Mouse (Mus musculus) lung, postnatal 10 days (tissue): ENCODE measurements at regions not wholly inside any gene's neighbourhood (a gene's known extent, or its start where the extent isn't known, plus 50 kb on each side); places are given as distances from the start of the nearest gene placed in this dataset.

Source experiments
- DNase-seq: peaks from one replicate; pipeline ENCODE4 v3.0.0; 2021

DNA sequence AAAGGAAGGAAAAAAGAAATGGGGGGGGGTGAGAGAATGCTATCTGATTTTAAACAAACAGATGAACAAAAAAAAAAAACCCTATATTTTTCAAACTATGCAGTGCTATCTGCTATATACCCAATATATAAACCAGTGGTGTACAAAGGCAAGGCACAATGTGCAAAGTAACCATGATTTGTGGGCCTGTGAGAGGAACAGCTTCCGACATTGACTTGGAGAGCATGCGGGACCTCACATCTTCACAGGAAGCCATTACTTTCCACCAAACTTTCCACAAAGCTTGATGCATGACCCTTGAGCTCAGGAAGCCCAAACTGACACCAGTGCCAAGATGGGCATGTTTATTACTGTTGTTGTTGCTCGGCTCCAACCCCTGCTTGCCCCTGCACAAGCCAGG, 299.3 kb upstream of the Cd180 start:
- DNase-seq, result no peak

DNA sequence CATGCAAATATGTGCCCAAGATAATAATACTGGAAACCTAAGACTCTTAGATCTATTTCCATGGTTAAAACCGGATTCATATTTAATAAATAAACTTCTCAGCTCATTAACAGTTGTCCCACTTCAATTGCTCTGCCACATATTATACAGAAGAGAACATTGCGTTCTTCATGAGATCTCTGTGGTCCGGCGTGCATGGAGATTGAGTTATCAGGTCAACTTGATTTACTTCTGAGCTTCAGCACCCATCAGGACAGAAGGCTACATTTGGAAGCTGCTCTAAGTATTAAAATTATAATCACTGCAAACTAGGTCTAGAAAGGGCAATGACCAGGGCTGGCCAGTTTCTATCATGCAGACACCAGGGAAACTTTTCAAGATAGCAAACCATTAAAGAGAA, 295.9 kb upstream of the Cd180 start:
- no peak for DNase-seq

DNA sequence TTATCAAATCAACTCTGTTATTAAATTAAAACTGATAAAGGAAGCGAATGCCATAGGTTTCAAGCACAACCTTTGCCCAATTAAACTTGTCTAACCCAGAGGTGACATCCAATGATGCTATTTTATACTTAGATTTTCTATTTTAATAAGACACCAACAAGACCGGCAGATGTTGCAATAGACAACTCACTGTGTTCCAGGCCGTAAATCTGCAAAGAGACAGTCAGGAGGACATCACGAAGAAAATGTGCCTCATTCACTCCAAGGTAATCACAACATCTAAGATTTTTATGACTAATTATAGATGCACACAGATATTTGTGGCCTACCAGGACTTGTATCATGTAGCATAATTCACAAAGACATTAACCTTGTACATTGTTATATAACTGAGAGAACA, 281.5 kb upstream of the Cd180 start:
- no peak for DNase-seq

GRCm38 (mm10) chr13:102434372-102434954, 258.9 kb upstream of the Cd180 start:
- DNase-seq, result no peak

DNA sequence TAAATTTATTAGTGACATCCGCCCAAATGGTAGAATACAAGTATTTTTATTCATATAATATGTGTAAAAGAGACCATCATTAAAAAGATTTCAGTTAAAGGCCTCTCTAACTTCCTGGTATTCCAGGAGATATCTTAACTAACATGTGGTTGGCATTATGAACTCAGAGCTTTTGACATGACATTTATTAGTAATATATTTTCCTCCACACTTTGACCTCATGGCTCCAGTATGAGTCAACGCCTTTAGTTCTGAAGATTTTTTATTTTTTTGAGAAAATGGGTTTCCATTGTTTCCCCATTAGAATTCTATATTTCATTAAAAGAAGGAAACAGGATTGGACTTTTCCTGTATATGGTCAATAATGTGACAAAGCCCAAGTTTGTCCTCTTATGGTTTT, 250.7 kb upstream of the Cd180 start:
- no peak for DNase-seq

DNA sequence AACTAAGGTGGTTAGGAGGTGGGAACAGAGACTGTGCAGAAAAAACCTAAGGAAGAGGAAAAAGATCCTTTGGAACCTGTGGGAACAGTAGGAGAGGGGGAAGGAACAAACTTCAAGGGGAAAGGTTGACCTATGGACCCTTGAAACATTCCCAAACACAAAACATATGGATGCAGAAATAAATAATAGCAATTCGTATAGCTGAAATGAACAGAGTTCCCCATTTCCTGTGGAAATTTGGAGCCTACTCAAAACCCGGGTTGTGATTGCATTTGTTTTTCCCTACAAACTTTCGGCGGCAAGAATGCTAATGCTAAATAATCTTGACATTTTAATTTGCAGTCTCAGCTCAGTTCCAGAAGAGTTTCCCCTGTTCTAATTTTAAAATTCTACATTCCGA, 246.0 kb upstream of the Cd180 start:
- DNase-seq, result no peak

DNA sequence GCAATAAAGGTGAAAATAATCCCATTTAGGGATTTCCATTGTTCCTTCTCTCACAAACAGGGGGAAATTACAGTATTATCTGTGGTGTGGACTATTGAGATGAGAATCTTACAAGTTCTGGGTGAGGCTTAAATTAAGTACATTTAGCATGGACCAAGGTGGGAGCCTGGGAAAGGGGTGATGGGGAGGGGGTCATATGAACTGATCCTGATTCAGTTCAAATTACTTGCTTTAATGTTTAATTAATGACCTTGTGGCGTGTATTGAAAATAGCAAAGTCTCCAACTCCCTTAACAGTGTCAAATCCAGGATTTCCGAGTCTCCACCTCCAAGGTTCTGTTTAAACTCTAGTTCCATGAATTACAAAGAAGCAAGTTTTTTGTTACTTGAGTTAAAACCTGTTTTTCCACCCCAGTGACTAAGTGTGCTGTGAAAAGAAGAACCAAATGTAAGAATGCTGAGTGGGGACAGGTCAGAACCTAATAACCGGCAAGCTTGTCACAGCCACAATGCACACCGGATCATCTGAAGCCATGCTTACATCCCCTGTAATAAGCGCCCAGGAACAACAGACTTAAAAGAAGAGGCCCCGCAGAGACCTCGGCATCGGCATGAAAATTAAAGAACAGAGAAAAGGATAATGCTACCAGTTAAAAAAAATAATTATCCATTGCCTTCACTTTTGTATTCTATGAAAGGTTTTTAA, 243.8 kb upstream of the Cd180 start:
- DNase-seq, result no peak

- no peak for DNase-seq
Measured at GRCm38 (mm10) chr13:102451176-102451575, 242.2 kb upstream of the Cd180 start.

GRCm38 (mm10) chr13:102458711-102459110, 234.6 kb upstream of the Cd180 start:
- no peak for DNase-seq

GRCm38 (mm10) chr13:102463993-102464392, 229.4 kb upstream of the Cd180 start:
- DNase-seq, result no peak

GRCm38 (mm10) chr13:102481906-102482305, 211.5 kb upstream of the Cd180 start:
- peak; percentile 24 for DNase-seq

- DNase-seq, result no peak
Measured at GRCm38 (mm10) chr13:102482451-102482850, 210.9 kb upstream of the Cd180 start.

DNA sequence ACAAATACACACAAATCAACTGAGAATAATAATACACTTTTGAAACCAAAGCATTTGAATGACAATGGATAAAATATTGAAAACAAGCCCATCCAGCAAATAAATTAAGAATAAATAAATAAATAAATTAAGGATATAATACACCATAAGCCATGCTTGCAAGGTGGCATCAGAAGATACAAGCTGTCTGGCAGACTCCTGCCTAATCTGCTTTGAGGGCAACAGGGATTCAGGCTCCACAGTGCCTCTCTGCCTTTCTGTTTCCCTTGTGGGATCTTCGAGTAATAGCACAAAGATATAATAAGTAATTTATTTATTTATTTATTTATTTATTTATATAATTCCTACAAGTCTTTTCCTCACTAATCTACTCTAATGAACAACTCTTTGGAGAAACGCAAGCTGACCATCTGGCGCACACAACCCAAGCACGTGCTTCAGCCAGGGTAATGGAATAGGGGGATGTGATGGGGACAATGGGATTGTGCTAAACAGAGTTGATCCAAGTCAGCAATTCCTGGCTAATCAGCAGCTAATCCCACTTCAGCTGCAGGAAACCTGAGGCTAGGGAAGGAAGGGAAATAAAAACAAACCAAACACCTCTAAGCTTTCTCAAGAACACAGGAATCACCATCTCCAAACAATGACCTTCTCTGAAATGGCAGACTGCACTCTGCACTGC, 205.8 kb upstream of the Cd180 start:
- no peak for DNase-seq

DNA sequence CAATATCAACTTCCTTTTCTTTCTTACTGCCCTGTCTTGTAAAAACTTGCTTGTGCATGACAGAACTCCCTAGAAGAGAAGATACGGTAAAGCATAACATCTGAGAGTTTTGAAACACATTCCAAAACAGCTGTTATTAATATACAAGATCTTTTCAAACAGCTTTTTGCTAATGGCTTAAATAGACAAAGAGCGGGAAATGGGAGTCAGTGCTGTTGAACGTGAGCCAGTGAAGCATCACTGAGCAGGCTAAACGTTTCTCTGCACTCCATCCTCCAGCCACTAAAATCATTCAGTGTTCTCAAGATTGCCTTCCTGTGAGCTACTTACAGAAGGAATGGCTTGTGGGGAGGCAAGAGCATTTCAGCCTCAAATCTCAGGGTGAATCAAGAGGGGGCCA, 202.0 kb upstream of the Cd180 start:
- peak; percentile 13 for DNase-seq

GRCm38 (mm10) chr13:102504157-102504947, 189.0 kb upstream of the Cd180 start:
- DNase-seq, result no peak

DNA sequence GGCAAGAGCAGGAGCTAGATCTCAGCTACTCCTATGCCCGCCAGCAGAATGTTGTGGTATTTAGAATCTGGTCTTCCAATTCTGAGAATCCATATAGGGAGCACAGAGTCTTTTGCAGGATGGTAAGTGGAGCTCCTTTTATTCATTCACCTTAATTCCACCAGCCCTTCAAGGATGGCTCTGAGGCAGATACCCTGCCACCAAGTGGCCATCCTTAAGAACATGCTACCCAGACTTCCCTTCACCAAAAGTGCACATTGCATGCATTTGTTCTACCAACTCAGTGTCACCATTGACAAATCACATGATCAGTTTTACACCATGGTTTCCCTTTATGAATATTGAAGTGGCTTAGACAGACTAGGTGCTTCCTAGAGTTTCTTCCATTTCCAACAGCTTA, 186.1 kb upstream of the Cd180 start:
- no peak for DNase-seq

GRCm38 (mm10) chr13:102507916-102508315, 185.4 kb upstream of the Cd180 start:
- no peak for DNase-seq

DNA sequence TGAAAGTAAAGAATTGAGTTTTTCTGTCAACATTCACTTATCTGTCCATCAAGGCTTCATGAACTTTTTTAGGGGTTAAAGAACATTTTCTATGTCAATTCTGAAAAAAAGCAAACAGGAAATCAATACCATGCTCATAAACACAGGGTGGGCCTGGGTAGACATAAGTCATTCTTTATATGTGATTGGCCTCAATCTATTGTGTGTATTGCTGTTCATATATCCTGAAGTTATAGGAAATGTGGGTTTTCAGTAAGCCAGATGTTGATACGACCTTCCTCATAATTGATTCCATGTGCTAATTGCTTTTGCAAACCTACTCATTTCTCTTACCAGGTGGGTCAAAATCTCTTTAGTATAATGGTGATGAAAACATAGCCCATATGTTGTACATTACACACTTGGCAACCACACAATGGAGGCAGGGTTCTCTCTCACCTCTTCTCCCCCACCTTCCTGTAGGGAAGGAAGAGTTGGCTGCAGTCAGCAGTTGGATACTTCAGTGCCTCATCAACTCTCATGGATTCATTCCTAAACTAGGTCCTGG, 182.6 kb upstream of the Cd180 start:
- DNase-seq, result no peak

DNA sequence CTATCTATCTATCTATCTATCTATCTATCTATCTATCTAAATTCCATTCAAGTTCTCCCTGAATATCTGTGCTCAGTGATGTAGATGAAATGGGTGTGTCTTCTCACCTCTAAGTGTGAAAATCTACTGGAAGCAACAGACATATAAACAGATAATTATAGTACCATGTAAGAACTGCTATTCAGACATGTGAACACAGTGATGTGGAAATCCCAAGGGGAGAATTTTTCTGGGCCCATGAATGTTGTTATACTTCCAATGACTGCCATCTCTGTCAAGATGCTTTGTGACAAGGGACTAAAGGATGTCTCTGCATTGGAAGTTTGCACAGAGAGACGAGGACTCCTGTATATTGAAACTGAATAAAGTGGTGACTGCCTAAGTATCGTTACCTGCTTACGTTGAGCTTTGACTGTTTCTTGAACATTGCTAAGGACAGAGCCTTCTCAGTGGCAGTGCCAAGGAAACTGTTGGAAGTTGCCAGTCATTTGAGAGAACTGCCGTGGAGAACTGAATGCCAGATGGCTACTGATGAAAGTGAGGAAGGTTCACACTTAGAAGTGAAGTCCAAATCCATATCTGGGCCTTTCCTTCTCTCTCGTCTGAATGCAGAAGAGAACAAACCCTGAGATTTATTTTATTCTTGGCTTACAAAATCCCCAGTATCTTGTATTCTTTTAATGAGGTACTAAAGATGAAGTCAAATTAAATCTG, 175.0 kb upstream of the Cd180 start:
- DNase-seq, result no peak

DNA sequence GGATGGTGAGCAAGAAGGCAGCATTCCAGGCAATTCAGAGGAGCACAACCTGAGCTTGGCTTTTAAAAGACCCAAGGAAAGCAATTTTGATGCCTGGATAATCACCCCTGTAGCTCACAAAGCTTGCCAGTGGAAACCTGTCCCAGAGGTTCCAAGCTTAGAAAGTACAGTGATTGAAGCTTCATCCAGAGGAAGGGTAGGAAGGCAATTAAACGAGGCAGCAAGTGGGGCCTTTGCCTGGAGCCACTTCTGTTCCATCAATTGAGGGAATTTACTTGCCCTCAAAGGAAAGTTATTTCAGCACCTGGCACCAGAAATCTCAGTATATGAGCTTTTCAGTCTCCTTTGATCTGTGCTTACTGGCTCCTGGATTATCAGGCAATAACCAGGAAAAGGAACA, 171.9 kb upstream of the Cd180 start:
- no peak for DNase-seq

DNA sequence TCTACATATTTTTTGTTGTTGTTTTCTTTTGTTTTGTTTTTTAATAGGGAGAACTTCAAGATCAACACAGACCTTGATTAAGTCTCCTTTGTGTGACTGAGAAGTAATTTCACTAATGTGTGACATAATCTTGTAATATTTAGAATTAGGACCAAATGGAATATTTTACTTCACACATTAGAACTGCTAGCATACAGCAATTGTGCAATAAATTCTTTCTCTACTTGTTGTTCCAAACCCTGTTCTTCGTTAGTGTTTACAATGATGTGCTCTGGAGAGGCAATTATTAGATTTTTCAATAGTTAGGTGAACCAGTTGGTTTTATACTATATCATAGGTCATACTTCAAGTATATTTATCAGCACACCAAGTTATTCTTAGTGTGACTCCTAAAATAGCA, 171.3 kb upstream of the Cd180 start:
- no peak for DNase-seq

DNA sequence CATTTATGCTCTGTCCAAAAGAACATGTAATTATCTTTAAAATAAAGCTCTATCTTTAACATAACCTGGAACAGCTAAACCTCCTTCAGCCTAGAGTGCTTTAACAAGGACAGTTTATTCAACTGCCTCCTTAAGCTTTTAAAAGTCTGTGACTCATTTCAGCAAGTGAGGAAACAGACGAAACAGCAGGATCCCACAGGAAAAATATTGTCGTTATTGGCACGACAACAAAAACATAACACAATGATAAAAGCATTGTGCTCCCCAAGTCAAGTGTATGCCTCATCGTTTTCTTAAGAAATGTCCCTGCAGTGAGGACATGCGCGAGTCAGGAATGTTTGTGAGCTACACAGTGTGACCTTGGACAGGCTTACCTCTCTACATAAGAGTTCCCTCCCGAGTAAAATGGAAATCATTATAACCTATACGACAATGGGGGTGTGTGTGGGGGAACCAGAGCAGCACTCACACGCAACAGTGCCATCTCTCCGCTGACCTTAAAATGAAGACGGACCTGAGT, 166.7 kb upstream of the Cd180 start:
- no peak for DNase-seq
